Mouse (Mus musculus): ENCODE data around the gene 1300017J02Rik. TPM values are rescaled to one million over a fixed set of nuclear protein-coding genes. Genes with fewer than 3 reads are reported as not detected.

1300017J02Rik gene
- polyA plus RNA-seq, 1 experiment = not detected

- H3K4me3 ChIP-seq (ENCODE audit: insufficient read depth, low read length) = no peak overlapping the region
- H3K27ac ChIP-seq (ENCODE audit: insufficient read depth, low read depth, low read length) = peak overlapping the region; percentile 62
- no peak for TF ChIP-seq POLR2A (IDR thresholded peaks at IDR 0.05; ENCODE audit: borderline replicate concordance, low read depth, low read length)
- TF ChIP-seq CTCF (IDR thresholded peaks at IDR 0.05; ENCODE audit: low read depth, low read length) = no peak
- peaks cover 42% of the 10 kb centered on the region for H3K4me1 ChIP-seq (ENCODE audit: control insufficient read depth, insufficient read depth, low read length)
Measured at GRCm38 (mm10) chr9:103234565-103235165, 70.2 kb downstream of the 1300017J02Rik start.

DNA sequence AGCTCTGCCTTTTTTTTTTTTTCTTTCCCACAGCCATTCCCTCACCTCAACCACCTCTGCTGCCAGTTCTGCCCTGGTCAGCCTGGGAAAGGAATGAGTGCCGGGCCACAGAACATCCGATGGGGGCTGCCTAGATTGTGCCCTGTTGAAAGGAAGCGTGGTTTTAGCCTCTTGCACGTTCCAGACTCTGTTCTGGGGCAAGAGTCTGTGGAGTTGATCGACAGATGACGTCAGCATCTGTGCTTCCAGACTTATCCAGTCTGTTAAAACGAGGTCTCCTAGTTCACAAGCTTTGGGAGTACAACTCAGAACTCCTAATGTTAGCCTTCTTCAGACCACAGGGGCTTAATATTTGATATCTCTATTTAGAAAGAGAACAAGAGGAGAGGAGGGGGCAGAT, 70.8 kb downstream of the 1300017J02Rik start:
- Histone ChIP-seq H3K4me1 (ENCODE audit: control insufficient read depth, insufficient read depth, low read length) (peaks cover 48% of the 10 kb centered on the region), H3K4me3 (ENCODE audit: insufficient read depth, low read length) (no peak overlapping the region), H3K27ac (ENCODE audit: insufficient read depth, low read depth, low read length) (peak overlapping the region; percentile 62)
- TF ChIP-seq CTCF (IDR thresholded peaks at IDR 0.05; ENCODE audit: low read depth, low read length) (no peak), POLR2A (IDR thresholded peaks at IDR 0.05; ENCODE audit: borderline replicate concordance, low read depth, low read length) (no peak)

GRCm38 (mm10) chr9:103233006-103233395, 71.9 kb downstream of the 1300017J02Rik start:
- peaks cover 51% of the 10 kb centered on the region for H3K4me1 ChIP-seq (ENCODE audit: control insufficient read depth, insufficient read depth, low read length)
- H3K4me3 ChIP-seq (ENCODE audit: insufficient read depth, low read length) = no peak overlapping the region
- H3K27ac ChIP-seq (ENCODE audit: insufficient read depth, low read depth, low read length) = no peak overlapping the region
- no peak for TF ChIP-seq POLR2A (IDR thresholded peaks at IDR 0.05; ENCODE audit: borderline replicate concordance, low read depth, low read length)
- no peak for TF ChIP-seq CTCF (IDR thresholded peaks at IDR 0.05; ENCODE audit: low read depth, low read length)

DNA sequence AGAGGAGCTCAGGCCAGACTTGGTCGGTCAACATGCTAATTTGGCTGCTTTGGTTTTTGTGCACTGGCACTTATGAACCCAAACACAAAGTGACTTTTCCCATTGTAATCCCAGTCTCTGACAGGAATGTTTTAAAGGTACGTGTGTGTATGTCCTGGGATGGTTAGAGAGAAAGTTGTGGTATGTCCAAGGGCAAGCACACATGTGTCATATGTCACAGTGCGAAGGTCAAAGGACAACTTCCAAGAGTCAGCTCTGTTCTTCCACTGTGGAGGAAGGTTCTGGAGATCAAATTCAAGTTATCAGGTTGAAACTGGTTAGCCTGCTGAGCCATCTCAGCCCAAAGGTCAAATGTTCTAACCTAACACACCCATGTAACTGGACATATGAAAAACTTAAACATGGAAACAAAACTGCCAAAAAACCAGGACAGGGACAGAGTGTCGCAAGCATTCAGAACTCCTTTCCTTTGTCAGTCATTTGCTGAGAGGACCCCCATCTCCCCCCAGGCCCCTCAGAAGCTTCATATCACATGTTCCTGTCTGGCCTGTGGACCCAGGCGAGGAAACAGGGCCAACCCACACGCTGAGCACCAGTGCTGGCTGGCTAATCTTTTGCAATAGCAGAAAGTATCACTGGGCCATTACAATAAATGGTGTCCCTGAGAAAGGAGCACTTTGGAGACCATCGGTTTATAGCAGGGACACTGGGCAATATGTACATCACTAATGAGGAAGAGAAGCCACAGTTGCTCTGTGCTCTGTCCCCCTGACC, 72.5 kb downstream of the 1300017J02Rik start:
- no peak overlapping the region for H3K4me3 ChIP-seq (ENCODE audit: insufficient read depth, low read length)
- TF ChIP-seq CTCF (IDR thresholded peaks at IDR 0.05; ENCODE audit: low read depth, low read length) = no peak
- TF ChIP-seq POLR2A (IDR thresholded peaks at IDR 0.05; ENCODE audit: borderline replicate concordance, low read depth, low read length) = no peak
- no peak overlapping the region for H3K27ac ChIP-seq (ENCODE audit: insufficient read depth, low read depth, low read length)
- peaks cover 51% of the 10 kb centered on the region for H3K4me1 ChIP-seq (ENCODE audit: control insufficient read depth, insufficient read depth, low read length)

DNA sequence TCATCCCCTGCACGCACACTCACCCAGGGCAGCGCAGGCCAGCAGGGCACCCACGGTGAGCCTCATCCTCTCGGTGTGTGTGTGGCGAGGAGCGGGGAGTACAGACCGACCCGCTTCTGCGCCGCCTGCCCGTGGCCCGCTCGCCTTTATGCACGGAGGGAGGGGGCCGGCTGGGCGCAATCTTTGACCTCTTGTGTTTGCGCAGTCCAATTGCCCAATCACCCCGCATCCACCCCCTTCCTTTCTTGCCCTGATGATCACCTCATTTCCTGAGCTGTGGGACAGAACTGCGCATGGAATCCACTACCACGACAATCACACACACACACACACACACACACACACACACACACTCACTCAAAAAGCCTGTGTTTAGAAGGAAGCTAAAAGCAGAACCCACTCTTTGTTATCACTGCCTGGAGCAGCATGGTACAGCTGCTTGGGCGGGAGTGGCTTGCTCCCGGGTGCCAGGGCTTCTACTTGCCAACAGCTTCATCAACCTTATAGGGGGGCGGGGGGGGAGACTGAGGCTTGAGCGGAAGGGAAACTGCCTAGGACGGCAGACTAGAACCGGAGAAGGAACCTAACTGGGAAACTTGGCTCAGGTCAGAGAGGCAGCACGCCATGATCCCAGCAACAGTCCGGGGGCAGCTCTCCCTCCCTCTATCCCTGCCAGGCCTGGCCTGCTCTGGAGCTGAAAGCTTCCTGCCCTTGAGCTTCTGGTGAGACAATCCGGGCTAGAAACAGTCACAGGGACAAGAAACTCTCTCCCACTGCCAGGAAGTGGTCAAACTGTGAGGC, 74.5 kb downstream of the 1300017J02Rik start, which contains the start of the genes Gm20425 and Trf:
Gene Gm20425, minus strand, starts transcription at position 157 of the 801 bp plus-strand sequence.
Gene Trf, minus strand, starts transcription at position 294 of the 801 bp plus-strand sequence.
- Histone ChIP-seq H3K27ac (ENCODE audit: insufficient read depth, low read depth, low read length) (peak within 1 kb of the TSS; percentile 95), H3K4me1 (ENCODE audit: control insufficient read depth, insufficient read depth, low read length) (peaks cover 51% of the 10 kb centered on the region), H3K4me3 (ENCODE audit: insufficient read depth, low read length) (peak within 1 kb of the TSS; percentile 72)
- 0 out of 2 replicates have a peak, but pooled peaks have one; percentile 7 for TF ChIP-seq POLR2A (IDR thresholded peaks at IDR 0.05; ENCODE audit: borderline replicate concordance, low read depth, low read length)
- TF ChIP-seq CTCF (IDR thresholded peaks at IDR 0.05; ENCODE audit: low read depth, low read length) = no peak

GRCm38 (mm10) chr9:103229037-103229867, 75.6 kb downstream of the 1300017J02Rik start:
- peaks cover 44% of the 10 kb centered on the region for H3K4me1 ChIP-seq (ENCODE audit: control insufficient read depth, insufficient read depth, low read length)
- TF ChIP-seq CTCF (IDR thresholded peaks at IDR 0.05; ENCODE audit: low read depth, low read length) = no peak
- no peak for TF ChIP-seq POLR2A (IDR thresholded peaks at IDR 0.05; ENCODE audit: borderline replicate concordance, low read depth, low read length)
- peak overlapping the region; percentile 95 for H3K27ac ChIP-seq (ENCODE audit: insufficient read depth, low read depth, low read length)
- H3K4me3 ChIP-seq (ENCODE audit: insufficient read depth, low read length) = peak overlapping the region; percentile 72

DNA sequence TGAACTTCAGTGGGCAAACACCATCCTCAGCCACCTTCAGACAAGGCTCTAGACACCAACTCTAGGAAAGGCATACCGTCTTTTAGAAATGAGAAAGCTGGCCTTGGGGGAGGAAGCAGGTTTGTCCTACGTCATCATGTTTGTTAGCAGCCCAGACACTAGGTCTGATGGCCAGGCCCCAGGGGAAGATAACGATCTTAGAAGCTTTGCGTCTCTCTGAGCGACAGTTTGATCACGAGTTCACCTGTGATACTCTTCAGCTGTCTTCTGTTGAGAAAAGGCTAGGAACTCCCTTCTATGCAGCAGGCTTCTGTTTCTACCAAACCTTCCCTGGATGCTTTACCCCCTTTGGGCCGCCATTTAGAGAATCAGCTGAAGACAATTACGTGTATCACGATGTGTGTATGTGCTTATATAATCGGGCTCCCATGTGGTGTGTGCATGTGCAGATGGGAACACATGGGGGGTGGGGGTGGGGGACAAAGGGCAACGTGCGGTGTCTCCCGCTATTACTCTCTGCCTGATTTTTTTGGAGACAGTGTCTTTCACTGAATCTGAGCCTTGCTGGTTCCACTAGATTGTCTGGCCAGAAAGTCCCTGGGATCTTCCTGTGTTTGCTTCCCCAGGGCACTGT, 76.4 kb downstream of the 1300017J02Rik start:
- no peak overlapping the region for H3K4me3 ChIP-seq (ENCODE audit: insufficient read depth, low read length)
- peaks cover 36% of the 10 kb centered on the region for H3K4me1 ChIP-seq (ENCODE audit: control insufficient read depth, insufficient read depth, low read length)
- no peak overlapping the region for H3K27ac ChIP-seq (ENCODE audit: insufficient read depth, low read depth, low read length)
- TF ChIP-seq CTCF (IDR thresholded peaks at IDR 0.05; ENCODE audit: low read depth, low read length) (no peak), POLR2A (IDR thresholded peaks at IDR 0.05; ENCODE audit: borderline replicate concordance, low read depth, low read length) (no peak)

GRCm38 (mm10) chr9:103227760-103228159, 77.1 kb downstream of the 1300017J02Rik start:
- H3K4me1 ChIP-seq (ENCODE audit: control insufficient read depth, insufficient read depth, low read length) = peaks cover 29% of the 10 kb centered on the region
- H3K4me3 ChIP-seq (ENCODE audit: insufficient read depth, low read length) = no peak overlapping the region
- H3K27ac ChIP-seq (ENCODE audit: insufficient read depth, low read depth, low read length) = no peak overlapping the region
- no peak for TF ChIP-seq CTCF (IDR thresholded peaks at IDR 0.05; ENCODE audit: low read depth, low read length)
- no peak for TF ChIP-seq POLR2A (IDR thresholded peaks at IDR 0.05; ENCODE audit: borderline replicate concordance, low read depth, low read length)
